In the genomic region with DNA sequence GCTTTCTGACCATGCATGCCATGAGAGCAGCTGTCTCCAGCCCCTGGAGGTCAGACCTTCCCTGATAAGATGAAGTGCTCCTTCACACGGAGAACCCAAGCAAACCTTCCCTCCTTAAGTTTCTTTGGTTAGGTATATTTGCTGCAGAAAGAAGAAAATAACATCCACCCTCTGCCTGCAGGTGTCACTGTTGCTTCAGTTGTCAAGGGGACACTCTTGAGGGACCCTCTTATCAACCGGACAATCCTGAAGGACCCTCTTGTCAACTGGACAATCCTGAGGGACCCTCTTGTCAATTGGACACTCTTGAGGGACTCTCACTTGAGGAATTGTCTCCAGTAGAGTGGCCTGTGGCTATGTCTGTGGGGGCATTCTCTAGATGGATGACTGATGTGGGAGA, we compare ENCODE assay signal across 13 mouse cellular contexts.
DNase-seq lines count a peak whose midpoint lies in the region; ATAC-seq and TF ChIP-seq lines count a peak whose summit lies in the region.
"Had no signal": no experiment of that assay in that cellular context is flagged by ENCODE, and none has a peak within 500 bp of the region (broad histone marks: within the 10 kb centered on the region; RNA-seq: fewer than 3 reads in every experiment).

No protein-coding gene starts in this region.

- no peaks in the 10 kb centered on the region for H3K9me3 ChIP-seq in kidney, postnatal 0 days (replicated peaks; ENCODE audit: low read length)
- no peaks in the 10 kb centered on the region for H3K9me3 ChIP-seq in midbrain, embryonic 14.5 days (ENCODE audit: control insufficient read depth, low read length)
- no peaks in the 10 kb centered on the region for H3K9me3 ChIP-seq in midbrain, embryonic 16.5 days (replicated peaks; ENCODE audit: control insufficient read depth, low read length, poor library complexity, severe bottlenecking)
- H3K9me3 ChIP-seq: embryonic facial prominence, embryonic 15.5 days; heart, embryonic 13.5 days; hindbrain, embryonic 15.5 days had no signal

- no peaks in the 10 kb centered on the region for H3K4me1 ChIP-seq in kidney, postnatal 0 days (replicated peaks; ENCODE audit: insufficient read depth, low read length)
- H3K4me1 ChIP-seq in midbrain, embryonic 14.5 days (ENCODE audit: control insufficient read depth, insufficient read depth, low read length): 0 out of 2 replicates have a peak, but pooled peaks cover 11% of the 10 kb centered on the region
- H3K4me1 ChIP-seq in midbrain, embryonic 16.5 days (ENCODE audit: control insufficient read depth, insufficient read depth, low read length): 0 out of 2 replicates have a peak, but pooled peaks cover 2% of the 10 kb centered on the region
- H3K4me1 ChIP-seq: embryonic facial prominence, embryonic 15.5 days had no signal

- no peak overlapping the region for H3K9ac ChIP-seq in kidney, postnatal 0 days (ENCODE audit: low read depth, low read length)
- H3K9ac ChIP-seq in midbrain, embryonic 14.5 days (replicated peaks; ENCODE audit: low read length): no peak overlapping the region
- no peak overlapping the region for H3K9ac ChIP-seq in midbrain, embryonic 16.5 days (ENCODE audit: low read depth, low read length)
- H3K9ac ChIP-seq: embryonic facial prominence, embryonic 15.5 days; heart, embryonic 13.5 days; hindbrain, embryonic 15.5 days had no signal

- H3K4me2 ChIP-seq in kidney, postnatal 0 days (ENCODE audit: low read length): no peak overlapping the region
- H3K4me2 ChIP-seq in midbrain, embryonic 14.5 days (ENCODE audit: low read length): no peak overlapping the region
- no peak overlapping the region for H3K4me2 ChIP-seq in midbrain, embryonic 16.5 days (ENCODE audit: low read length)
- H3K4me2 ChIP-seq: embryonic facial prominence, embryonic 15.5 days; heart, embryonic 13.5 days; hindbrain, embryonic 15.5 days had no signal

- H3K4me3 ChIP-seq in kidney, postnatal 0 days (replicated peaks; ENCODE audit: low read depth, low read length): no peak overlapping the region
- no peak overlapping the region for H3K4me3 ChIP-seq in midbrain, embryonic 14.5 days (replicated peaks; ENCODE audit: low read depth, low read length)
- H3K4me3 ChIP-seq in midbrain, embryonic 16.5 days (ENCODE audit: low read depth, low read length): no peak overlapping the region
- H3K4me3 ChIP-seq: embryonic facial prominence, embryonic 15.5 days; heart, embryonic 13.5 days; hindbrain, embryonic 15.5 days had no signal

- no peak for ATAC-seq in kidney, postnatal 0 days (replicated peaks; ENCODE audit: low FRiP score, low read depth)
- no peak for ATAC-seq in midbrain, embryonic 14.5 days (ENCODE audit: low FRiP score, low TSS enrichment)
- ATAC-seq in midbrain, embryonic 16.5 days: no peak

- H3K27ac ChIP-seq in kidney, postnatal 0 days: no peak overlapping the region
- H3K27ac ChIP-seq in midbrain, embryonic 14.5 days (replicated peaks; ENCODE audit: low read depth, low read length): no peak overlapping the region
- H3K27ac ChIP-seq in midbrain, embryonic 16.5 days (ENCODE audit: low read length): no peak overlapping the region
- H3K27ac ChIP-seq: embryonic facial prominence, embryonic 15.5 days; heart, embryonic 13.5 days; hindbrain, embryonic 15.5 days had no signal

- 37% methylated on average over 2 of the region's 2 CpGs for WGBS in kidney, postnatal 0 days
- WGBS in midbrain, embryonic 14.5 days: 31% methylated on average over 2 of the region's 2 CpGs
- 29% methylated on average over 2 of the region's 2 CpGs for WGBS in midbrain, embryonic 16.5 days

- no peaks in the 10 kb centered on the region for H3K36me3 ChIP-seq in kidney, postnatal 0 days (ENCODE audit: insufficient read depth, low read length)
- no peaks in the 10 kb centered on the region for H3K36me3 ChIP-seq in midbrain, embryonic 14.5 days (ENCODE audit: control insufficient read depth, insufficient read depth, low read length)
- H3K36me3 ChIP-seq in midbrain, embryonic 16.5 days (ENCODE audit: control insufficient read depth, insufficient read depth, low read length): peaks cover 2% of the 10 kb centered on the region
- H3K36me3 ChIP-seq: embryonic facial prominence, embryonic 15.5 days; heart, embryonic 13.5 days had no signal

- H3K27me3 ChIP-seq in kidney, postnatal 0 days (ENCODE audit: insufficient read depth, low read length): no peaks in the 10 kb centered on the region
- H3K27me3 ChIP-seq in midbrain, embryonic 14.5 days (ENCODE audit: control insufficient read depth, insufficient read depth, low read length): no peaks in the 10 kb centered on the region
- no peaks in the 10 kb centered on the region for H3K27me3 ChIP-seq in midbrain, embryonic 16.5 days (ENCODE audit: control insufficient read depth, insufficient read depth, low read depth, low read length)
- H3K27me3 ChIP-seq: embryonic facial prominence, embryonic 15.5 days; heart, embryonic 13.5 days; hindbrain, embryonic 15.5 days had no signal

- TF ChIP-seq CTCF in kidney, postnatal 0 days (IDR thresholded peaks at IDR 0.05; ENCODE audit: low read depth): peak; percentile 62

- no peak for DNase-seq in kidney, postnatal 0 days (ENCODE audit: low spot score)
- no peak for DNase-seq in kidney, adult 9 months
- peak; percentile 45 for DNase-seq in midbrain, embryonic 14.5 days
- DNase-seq in embryo, embryonic 10 days (ENCODE audit: low spot score): peak; percentile 59
- peak; percentile 45 for DNase-seq in retina, postnatal 1 day
- DNase-seq in right cerebral cortex, postnatal 36 days (ENCODE audit: low spot score in 2 of 2): no peak
- DNase-seq: adrenal gland, adult 2 months; cerebellum, adult 11 months; lung, postnatal 14 days had no signal

Comparison
In these comparisons a context has a peak if more than half of its experiments do, and no peak if none do; other contexts are left out.
1. DNase-seq: peak in midbrain, embryonic 14.5 days (single experiment), embryo, embryonic 10 days (single experiment) and retina, postnatal 1 day (single experiment); none in kidney, postnatal 0 days (single experiment), kidney, adult 9 months (single experiment) and right cerebral cortex, postnatal 36 days (0 of 2).